Mouse (Mus musculus): ENCODE measurements around the gene Cpne2.

DNA sequence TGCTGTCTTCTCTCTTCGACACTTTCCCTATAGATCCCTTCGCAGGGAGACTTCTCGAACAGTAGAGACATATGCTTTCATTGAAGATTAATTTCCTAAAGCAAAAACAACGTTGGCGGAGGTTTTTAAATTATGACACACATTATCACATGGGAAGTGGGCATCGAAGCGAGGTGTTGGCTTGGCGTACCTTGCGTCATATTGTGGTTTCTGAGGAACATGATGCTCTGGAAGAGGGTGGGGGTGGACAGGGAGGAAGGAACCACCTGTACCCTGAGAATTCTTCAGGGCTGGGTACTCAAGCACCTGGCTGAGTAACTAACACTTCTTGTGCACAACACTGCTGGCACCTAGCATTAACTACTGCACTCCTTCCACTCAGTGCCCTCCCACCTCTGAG, 8.2 kb upstream of the Cpne2 start:
- TF ChIP-seq CTCF (IDR thresholded peaks at IDR 0.05; ENCODE audit: low read depth, low read length) (no peak), POLR2A (IDR thresholded peaks at IDR 0.05; ENCODE audit: borderline replicate concordance, low read depth, low read length) (no peak)

All from bone marrow macrophage, adult 2 months (primary cell).